Mouse (Mus musculus) lung, postnatal 25 days (tissue): Measurements from ENCODE around the gene Rptor.
A peak's percentile ranks its signal among the peaks of the same experiment; 100 is the strongest.

Experiments used
- DNase-seq: peaks from one replicate; pipeline ENCODE4 v3.0.0; 2022; ENCODE audit warnings: low spot score

Rptor gene

DNA sequence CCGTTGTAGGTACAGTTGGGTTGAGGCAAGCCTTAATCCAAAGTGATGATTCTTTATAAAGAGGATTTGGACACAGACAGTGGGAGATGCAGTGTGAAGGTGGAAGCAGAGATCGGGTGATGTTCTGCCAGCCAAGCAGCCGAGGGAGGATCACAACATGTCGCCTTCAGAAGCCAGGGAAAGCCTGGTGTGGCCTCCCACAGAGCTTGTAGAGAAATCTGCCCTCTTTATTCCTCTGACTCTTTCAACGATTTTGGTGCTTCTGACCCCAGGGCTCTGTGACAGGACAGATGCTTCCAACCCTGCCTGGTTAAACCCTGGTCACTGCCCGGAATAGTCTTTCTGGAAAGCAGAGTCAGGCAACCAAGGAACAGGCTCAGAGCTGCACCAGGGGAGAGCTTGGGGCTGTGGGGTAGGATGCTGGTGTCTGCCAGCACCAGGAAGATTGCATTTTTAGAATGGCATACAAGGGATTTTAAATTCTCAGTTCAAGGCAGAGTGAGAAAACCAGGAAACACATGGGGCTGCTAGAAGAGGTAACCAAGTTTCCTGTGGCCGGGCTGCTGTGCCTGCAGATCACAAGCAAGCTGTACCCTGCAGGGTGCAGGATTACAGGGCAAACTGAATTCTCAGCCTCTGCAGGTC lies 304.4 kb downstream of the Rptor start:
- DNase-seq = no peak

DNA sequence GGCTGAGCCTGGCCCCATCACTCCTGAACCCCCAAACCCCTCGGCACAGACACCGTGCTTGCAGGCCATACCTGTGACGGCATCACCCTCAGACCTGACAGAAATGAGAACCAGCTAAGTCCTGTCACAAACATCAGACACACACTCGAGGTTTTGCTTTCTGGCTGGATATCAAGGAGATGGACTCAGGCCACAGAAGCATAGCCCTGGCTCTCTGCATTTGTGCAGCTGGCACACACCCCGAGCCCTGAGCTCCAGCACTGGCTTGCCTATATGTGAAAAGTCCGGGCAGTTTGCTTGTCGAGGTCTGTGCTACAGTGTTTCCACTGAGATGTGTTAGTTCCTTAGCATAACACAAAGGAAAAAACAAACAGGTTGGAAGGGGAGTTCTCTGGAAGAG lies 305.0 kb downstream of the Rptor start:
- no peak for DNase-seq

DNA sequence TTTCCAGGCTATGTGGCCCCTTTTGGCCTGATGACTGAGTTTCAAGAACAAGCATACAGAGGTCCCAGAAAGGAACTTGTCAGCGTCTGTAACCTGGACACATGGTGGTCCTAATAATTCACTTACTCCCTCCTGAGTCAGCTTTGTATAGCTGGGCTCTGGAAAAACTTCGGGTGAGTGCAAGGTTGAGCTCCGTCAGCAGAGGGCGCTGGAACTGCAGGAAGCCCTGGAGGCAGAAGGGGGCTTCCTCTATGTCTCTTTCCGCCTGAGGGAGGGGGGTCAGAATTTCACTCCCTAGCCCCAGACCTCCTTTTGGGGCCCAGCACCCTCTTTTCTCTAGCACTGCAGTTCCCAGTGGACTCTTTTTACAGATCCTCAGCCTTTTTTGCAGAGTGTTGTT lies 306.7 kb downstream of the Rptor start:
- DNase-seq = peak; percentile 55

DNA sequence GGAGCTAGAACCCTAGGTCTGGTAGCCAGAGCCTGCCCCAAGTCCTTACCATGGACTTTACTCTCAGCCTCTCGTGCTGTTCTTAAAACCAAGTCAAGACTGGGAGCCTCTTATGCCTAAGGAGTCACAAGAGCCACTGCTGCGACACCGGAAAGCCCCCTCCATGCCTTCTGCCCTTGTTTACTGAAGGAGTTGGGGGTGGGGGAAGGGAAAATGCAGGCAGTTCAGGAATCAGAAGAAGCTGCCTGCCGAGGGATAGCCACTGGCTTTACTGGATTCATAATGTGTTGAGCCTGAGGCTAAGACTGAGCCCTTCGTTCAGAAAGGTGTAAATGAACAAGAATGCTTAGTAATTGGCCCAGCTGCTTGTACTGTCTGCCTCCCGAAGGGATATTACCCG lies 310.1 kb downstream of the Rptor start:
- no peak for DNase-seq

DNA sequence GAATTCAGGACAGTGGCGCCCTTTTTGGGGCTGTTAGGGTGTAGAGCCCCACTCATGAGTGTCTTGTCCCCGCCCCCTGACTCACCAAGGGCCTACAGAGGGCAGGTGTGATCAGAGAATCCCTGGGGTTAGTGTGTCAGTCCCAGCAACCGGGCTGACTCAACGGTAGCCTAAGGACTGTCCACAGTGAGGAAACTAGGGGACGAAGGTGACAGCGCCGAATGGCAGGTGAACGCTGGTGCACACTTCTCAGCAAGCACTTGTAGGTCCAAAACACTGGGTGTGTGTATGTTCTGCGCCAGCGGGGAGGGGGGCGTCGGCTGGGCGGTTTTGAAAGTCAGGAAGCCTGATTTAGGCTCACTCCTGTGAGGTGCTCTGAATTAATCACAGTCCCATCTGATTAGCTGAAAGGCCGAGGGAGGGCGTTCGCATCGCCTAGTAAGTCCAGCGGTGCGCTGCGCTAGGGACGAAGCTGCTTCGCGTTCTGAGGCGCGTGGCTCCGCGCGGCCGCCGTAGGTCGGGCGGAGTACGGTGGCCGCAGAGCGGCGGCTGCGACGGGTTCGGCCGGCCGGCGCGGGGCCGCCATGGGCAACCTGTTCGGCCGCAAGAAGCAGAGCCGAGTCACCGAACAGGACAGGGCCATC lies 310.7 kb downstream of the Rptor start, which contains the start of gene Chmp6:
Gene Chmp6 (plus strand): TSS at position 151 of the 644 bp plus-strand sequence.
- peak; percentile 86 for DNase-seq

DNA sequence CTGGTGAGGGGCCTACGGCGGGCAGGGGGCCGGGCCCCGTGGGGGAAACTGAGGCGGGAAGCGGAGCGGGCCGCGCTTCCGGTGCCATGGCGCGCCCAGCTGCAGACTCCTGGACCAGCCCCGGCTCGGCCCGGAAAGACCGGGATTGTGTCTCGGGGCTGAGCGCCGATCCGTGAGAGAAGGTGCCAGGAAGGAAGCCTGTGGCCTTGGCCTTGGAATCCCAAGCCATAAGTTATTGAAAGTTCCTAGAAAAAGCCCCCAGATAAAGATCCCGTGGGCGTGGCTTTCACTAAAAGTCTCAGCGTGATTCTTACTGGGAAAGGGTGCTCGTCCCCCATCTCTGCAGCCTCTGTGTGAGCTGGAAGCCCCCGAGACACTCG lies 311.2 kb downstream of the Rptor start:
- no peak for DNase-seq

DNA sequence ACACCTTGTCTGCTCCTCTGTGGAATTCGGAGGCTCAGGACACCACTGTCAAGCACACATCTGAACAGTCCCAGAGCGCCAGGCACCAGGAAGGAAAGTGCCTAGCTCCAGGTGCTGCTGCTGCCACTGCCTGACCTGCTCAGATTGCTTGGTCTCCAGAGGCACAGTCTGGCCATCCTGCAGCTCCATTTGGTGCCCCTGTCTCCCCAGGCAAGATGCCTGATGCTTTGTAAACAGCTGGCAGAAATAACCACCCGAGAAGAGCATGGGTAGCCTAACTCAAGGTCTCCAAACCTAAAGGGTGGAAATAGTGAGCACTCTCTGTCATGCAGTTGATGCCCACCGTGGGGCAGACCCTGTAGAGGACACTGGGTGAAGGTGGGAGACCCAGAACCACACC lies 311.7 kb downstream of the Rptor start:
- no peak for DNase-seq

DNA sequence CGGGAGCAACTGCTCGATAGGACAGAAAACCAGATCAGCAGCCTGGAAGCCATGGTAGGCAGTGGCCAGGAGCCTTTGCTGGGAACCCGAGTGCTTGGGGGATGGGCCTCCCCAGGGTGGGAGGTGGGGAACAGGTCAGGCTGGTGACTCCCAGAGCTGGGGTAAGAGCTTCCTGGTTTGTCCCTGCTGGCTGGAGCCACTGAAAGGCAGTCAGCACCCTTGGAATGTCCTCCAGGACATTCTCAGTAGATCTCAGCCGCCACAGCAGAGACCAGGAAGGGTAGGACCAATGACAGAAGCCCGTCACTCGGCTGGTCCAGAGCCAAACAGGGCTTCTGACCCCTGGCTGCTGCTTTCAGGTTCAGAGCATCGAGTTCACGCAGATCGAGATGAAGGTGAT lies 313.0 kb downstream of the Rptor start:
- DNase-seq = no peak

DNA sequence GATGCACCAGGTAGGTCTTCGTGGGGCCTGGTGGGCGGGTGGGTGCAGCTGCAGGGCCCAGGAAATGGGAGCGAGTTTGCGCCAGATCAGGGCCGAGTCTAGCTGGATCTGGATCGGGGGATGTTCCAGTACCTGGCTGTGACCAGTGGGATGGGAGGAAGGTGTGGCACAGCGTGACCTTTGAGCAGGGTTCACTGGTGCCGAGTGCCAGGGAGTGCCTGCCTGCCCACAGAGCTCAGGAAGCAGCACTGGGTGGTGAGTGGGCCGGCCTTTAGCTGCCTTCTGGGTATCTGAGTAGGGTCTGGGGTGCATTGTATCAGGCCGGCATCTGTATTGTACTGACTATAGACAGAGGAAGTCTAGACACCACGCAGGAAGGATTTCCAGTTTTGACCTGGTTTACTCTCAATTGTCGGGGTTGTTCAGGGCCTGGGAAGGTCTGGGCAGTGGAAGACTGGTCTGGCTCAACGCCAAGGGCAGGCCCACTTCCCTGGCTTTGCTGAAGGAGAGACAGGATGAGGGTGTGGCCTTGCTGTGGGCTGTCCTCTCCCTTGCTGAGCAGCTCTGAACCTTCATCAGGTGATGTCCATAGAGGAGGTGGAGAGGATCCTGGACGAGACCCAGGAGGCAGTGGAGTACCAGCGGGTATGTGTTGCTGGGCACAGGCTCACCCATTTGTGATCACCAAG lies 313.5 kb downstream of the Rptor start:
- peak; percentile 82 for DNase-seq

DNA sequence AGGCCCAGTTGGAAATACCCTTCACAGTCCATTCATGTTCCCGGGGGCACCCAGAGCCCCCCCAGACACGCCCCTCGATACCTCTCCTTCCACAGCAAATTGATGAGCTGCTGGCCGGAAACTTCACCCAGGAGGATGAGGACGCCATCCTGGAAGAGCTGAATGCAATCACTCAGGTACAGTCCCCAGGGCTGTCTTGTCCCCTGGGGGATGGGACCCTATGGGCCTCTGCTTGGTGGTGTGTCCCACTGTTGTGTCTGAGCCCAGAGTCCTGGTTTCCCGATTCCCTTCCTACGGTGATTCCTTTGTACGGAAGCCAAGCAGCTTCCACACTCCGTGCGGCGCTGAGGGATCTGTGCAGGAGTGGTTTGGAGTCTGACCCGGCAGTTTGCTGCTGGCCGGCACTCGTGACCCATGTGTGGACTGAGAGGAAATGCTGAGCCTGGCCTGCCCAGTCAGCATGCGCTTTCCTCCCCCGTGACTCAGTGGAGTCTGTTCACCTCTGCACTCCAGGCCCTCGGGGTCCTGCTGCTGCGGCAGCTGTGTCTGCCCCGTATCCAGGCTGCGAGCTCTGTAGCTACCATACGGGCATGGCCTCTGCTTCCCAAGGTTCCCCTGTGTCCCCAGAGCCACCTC lies 314.2 kb downstream of the Rptor start:
- DNase-seq = no peak

DNA sequence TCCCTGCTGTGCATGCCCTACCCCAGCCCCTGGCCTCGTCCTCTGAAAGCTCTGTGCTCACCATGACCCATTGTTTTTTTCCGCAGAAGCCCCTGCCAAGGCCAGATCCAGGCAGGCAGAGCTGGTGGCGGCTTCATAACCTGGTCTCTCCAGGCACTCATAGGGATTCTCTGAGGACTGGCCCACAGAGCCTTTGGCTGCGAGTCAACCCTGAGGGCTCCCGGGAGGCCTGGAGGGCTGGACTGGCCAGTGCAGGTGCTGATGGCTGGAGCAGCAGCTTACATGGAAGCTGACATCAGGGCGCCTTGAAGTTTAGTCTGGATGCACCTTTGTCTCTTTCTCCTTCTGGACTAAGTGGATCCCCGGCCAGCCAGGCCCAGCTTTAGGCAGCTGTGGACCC lies 315.8 kb downstream of the Rptor start:
- no peak for DNase-seq

DNA sequence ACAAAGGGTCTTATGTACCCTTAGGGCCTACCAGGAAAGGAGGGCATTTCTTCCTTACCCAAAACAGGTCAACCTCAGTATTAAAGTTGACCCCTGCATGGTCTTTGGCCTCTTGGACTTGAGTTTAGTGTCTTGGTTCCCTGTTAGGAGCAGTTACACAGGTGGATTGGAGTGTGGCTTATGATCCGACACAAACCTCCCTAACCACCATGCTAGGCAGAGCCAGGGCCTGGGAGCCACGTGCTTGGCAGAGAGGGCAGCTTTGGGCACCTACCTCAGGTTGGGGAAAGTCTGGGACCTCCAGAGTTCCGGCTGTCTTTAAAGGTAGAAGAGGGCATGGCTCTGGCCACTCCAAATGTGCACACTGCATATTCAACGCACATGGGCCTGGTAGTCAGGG lies 316.7 kb downstream of the Rptor start:
- DNase-seq = no peak

DNA sequence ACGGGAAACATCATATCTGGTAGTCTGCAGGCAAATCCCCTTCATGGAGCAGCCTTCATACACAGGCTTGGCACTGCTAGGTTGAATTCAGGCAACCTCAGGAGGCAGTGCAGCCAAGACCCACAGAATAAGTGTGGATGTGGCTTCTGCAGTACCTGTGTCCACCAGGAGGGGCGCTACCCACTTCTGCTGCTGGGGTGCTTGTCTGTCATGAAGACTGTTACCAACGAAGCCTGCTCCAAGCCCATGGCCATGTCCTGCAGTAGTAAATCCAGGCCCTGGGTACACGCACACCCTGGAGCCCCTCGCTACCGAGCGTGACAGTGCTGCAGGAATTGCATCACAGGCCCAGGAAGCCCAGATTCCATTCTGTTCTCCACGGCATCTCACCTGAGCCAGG lies 317.2 kb downstream of the Rptor start:
- DNase-seq = peak; percentile 64

DNA sequence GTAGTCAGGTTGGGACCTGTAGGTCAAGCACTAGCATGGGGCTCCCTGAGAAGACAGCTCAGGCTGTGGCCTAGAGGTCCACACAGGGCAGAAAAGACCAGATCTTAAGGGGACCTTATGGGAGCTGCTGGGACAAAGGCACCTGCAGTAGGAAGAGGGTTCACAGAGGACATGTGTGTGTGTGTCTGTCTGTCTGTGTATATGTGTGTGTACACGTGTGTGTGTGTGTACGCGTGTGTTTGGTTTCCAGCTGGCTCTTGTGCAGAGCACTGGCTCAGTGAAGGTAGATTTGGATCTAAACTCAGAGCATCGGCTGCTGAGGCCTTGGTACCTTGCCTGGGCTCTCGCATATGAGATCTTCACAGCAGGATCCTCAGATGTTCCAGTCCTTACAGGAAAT lies 318.0 kb downstream of the Rptor start:
- DNase-seq = no peak

DNA sequence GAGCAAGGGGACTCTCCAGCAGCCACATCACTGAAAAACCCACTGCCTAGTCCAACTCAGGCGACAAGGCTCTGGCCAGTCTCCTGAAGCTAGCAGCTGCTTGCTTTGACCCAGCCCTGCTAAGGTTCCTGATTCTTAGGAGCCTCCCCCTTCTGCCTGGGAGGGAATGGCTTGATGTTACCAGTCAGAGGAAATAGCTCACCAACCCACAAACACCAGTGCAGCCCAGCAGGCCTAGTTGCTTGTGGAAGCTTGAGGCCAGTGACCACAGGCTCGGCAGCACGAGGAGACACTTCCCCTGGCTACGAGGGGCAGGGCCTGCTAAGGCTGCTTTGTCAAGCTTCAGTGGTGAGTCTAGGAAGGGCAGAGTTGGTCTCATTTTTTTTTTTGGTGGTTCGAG lies 322.5 kb downstream of the Rptor start:
- DNase-seq = peak; percentile 58

DNA sequence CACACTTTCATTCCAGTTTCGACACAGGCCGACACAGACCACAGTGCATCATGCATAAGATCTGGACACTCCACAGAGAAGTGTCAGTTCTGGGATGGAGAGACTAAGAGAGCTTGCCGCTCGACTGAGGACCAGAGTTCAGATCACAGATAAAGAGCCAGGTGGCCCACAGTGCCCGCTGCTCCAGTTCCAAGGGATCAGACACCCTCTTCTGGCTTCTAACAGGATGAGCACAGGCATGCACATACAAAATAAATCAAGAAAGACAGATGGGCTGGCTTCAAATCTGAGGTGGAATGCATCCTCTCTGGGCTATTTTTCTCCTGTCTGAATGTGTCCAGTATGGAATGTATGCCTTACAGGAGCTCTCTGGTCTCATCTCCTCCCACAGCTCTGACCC lies 324.1 kb downstream of the Rptor start:
- DNase-seq = no peak

DNA sequence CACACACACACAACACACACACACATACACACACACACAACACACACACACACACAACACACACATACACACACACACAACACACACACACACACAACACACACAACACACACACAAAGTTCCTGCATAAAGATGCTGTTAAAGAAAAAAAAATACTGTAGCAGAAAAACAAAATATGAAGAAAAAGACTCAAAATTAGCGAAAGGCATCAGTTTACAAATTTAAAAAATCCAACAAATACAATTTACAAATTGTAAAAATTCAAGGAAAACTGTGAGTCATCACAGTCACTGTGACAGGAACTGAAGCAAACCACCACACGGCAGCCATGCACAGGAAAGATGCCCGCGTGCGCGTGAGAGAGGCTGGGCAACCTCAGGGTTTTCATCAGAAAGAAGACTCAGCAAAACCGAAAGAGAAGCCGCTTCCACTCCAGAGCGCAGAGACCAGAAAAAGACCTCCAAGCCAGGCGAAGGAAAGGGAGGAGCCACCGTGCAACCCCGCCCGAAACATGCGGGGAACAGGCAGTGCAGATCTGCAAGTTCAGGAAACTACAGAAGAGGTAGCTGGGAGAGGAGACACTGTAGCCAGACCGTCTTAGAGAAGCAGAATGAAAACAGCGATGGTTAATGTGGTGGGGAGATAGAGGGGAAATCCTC lies 325.4 kb downstream of the Rptor start:
- DNase-seq = peak; percentile 73

DNA sequence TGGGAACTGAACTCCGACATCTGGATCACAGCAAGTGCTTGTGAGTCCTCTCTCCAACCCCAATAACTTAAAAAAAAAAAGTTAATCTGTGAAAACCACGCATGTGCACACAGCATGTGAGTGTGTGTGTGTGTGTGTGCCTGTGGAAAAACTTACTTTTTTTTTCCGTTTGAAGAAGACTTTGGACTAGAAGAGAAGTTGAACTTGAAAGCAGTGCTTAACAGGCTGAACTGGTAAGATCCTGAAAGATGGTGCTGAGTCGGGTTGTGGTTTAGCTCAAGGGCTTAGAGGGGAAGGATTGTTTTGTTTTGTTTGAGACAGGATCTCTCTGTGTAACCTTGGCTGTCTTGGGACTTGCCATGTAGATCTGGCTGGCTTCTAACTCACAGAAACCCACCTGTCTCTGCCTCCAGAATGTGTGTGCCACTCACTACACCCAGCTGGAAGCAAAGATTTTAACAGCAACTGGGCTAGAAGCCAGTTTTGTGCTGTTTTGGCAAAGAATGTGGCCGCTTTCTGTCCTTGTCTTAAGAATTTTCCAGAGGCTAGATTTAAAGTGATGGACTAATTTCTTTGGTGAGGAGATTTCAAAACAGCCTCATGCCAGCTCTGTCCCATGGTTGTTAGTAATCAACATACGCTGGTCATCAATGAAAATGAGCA lies 327.0 kb downstream of the Rptor start:
- DNase-seq = no peak

DNA sequence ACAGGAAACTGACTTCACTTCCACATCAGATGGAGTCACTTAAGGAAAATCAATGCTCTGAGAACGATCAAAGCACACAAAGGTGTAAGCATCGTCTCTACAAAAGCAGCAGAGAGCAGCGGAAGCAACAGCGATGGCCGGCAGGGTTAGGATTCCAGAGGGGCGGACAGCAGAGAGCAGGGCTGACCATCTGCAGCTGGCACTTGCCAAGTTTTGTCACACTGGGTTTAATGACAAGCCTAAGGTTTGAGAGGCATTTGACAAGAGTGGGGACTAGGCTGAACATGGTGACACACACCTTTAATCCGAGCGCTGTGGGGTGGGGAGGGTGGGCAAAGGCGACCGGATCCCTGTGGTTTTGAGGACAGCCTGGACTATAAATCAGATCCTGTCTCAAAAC lies 329.1 kb downstream of the Rptor start:
- no peak for DNase-seq

DNA sequence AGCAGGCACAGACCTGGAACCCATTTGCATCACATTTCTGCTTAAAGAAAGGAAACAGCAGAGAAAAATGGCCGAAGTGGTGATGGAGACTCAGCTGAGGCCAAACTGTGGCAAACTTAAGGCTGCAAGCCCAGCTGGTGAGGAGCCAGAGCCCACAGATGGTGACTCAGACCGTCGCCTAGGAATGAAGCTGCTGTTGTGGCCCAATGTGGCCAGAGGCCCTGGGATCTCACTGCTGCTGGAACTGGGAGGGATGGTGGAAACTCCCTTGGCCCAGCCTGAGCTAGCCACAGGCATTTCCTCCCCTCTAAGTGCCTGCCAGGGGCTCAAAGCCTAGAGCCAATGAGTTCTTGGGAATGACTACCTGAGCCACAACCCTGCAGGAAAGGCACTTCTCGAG lies 330.4 kb downstream of the Rptor start:
- DNase-seq = no peak

DNA sequence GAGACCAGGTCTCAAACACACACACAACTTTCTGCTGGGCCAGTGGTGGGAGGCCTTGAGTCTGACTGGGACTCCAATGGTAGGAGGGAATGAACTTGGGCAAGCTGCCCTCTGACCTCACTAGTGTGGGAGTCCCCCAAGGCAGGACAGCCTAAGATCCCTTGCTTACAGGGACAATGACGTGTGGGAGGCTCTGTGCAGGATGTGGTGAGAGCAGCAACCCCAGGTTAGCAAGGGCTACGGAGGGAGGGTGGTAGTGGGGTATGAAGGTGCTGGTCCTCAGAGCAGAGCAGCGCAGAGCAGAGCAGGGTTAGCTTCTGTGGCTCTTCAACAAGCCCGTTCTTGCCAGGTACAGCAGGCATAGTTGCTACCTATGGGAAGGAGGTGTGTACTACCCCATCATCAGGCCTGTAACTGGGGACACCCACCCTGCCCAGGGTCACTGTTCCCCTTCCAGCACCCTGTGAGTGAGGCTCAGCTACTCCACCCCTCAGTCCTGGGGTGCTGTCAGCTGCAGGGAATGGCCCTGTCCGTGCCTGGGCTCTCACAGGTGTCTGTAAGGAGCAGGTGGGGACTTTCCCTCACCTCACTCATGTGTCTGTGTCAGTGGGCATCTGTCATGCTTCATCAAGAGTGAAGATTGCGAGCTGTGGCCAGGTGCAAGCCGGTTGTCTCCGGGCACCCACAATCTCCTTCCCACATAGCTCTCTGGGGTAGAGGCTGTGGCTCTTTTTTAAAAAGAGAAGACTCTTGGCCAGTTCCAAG lies 331.3 kb downstream of the Rptor start:
- DNase-seq = no peak
